7 mouse cellular contexts compared by ENCODE assay signal in the genomic region with DNA sequence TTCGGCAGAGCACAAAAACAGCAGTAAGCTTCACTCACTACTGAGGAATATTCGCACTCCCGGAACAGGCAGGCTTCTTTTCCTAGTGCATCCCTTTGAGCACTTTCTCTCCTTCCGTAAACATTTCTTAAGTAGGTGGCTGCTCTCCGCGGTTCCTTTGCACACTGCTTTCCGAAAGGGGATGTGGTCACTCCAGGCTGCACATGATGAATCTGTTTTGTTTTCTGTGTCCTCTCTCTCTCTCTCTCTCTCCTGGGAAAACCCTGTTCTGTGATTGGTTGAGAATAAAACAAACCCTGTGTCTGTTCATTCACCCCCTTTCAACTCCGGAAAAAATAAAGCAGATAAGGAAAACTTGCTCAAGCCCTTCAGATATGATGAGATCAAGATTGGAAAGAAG. TPM values are rescaled to one million over a fixed set of nuclear protein-coding genes. Genes with fewer than 3 reads are reported as not detected.
DNase-seq lines count a peak whose midpoint lies in the region; ATAC-seq lines count a peak whose summit lies in the region.

A gene (minus strand): TSS at position 243 of the 400 bp plus-strand sequence.

- H3K27me3 ChIP-seq in hindbrain, embryonic 16.5 days (replicated peaks; ENCODE audit: control insufficient read depth, insufficient read depth, low read length) = no peaks in the 10 kb centered on the region
- H3K27me3 ChIP-seq in lung, embryonic 16.5 days (ENCODE audit: control insufficient read depth, insufficient read depth, low read depth, low read length) = no peaks in the 10 kb centered on the region
- H3K27me3 ChIP-seq in splenic B cell, adult 2 months (ENCODE audit: control insufficient read depth, insufficient read depth, low read length, poor library complexity, severe bottlenecking) = no peaks in the 10 kb centered on the region

- no peak within 1 kb of the TSS for H3K27ac ChIP-seq in hindbrain, embryonic 16.5 days (ENCODE audit: low read depth, low read length)
- H3K27ac ChIP-seq in lung, embryonic 16.5 days (ENCODE audit: low read length) = peak within 1 kb of the TSS; percentile 30; the same call in 1 of the 2 replicates

- no peaks in the 10 kb centered on the region for H3K36me3 ChIP-seq in hindbrain, embryonic 16.5 days (ENCODE audit: control insufficient read depth, insufficient read depth, low read length)
- H3K36me3 ChIP-seq in lung, embryonic 16.5 days (ENCODE audit: control insufficient read depth, insufficient read depth, low read length) = no peaks in the 10 kb centered on the region
- no peaks in the 10 kb centered on the region for H3K36me3 ChIP-seq in splenic B cell, adult 2 months (ENCODE audit: control insufficient read depth, insufficient read depth, low read length, poor library complexity, severe bottlenecking)

- H3K9me3 ChIP-seq in hindbrain, embryonic 16.5 days (ENCODE audit: control insufficient read depth, low read length) = no peaks in the 10 kb centered on the region
- no peaks in the 10 kb centered on the region for H3K9me3 ChIP-seq in lung, embryonic 16.5 days (ENCODE audit: control insufficient read depth, low read length)

- ATAC-seq in hindbrain, embryonic 16.5 days = no peak
- peak; percentile 70 for ATAC-seq in lung, embryonic 16.5 days (ENCODE audit: low read depth)

- H3K9ac ChIP-seq in hindbrain, embryonic 16.5 days (ENCODE audit: low read depth, low read length) = no peak within 1 kb of the TSS
- H3K9ac ChIP-seq in lung, embryonic 16.5 days (ENCODE audit: low read length) = peak within 1 kb of the TSS; percentile 31; the same call in 1 of the 2 replicates

- H3K4me3 ChIP-seq in hindbrain, embryonic 16.5 days (ENCODE audit: low read length) = peak within 1 kb of the TSS; percentile 32
- peak within 1 kb of the TSS; percentile 38 for H3K4me3 ChIP-seq in lung, embryonic 16.5 days (ENCODE audit: low read length)

- 16% methylated on average over 8 of the region's 8 CpGs for WGBS in hindbrain, embryonic 16.5 days
- 3% methylated on average over 8 of the region's 8 CpGs for WGBS in lung, embryonic 16.5 days

- H3K4me1 ChIP-seq in hindbrain, embryonic 16.5 days (ENCODE audit: control insufficient read depth, insufficient read depth, low read depth, low read length) = peaks cover 3% of the 10 kb centered on the region; the same call in 1 of the 2 replicates
- H3K4me1 ChIP-seq in lung, embryonic 16.5 days (replicated peaks; ENCODE audit: control insufficient read depth, insufficient read depth, low read length) = 0 out of 2 replicates have a peak, but pooled peaks cover 2% of the 10 kb centered on the region

- DNase-seq in urinary bladder, postnatal 14 days (ENCODE audit: low spot score) = peak; percentile 36
- DNase-seq in urinary bladder, postnatal 10 days (ENCODE audit: low spot score) = no peak
- peak; percentile 5 for DNase-seq in forelimb bud, embryonic 11.5 days (ENCODE audit: low read depth, low spot score)
- DNase-seq in splenic B cell, adult 2 months (ENCODE audit: low read depth, low spot score) = peak; percentile 14
- DNase-seq in layer of hippocampus, adult 18-20 months (ENCODE audit: low spot score in 2 of 2) = no peak

- peak within 1 kb of the TSS; percentile 53 for H3K4me2 ChIP-seq in hindbrain, embryonic 16.5 days (ENCODE audit: low read length)
- peak within 1 kb of the TSS; percentile 40 for H3K4me2 ChIP-seq in lung, embryonic 16.5 days (ENCODE audit: low read depth, low read length)

RNA-seq across cellular contexts. Expression of the gene that starts here (rescaled TPM):
- polyA plus RNA-seq in hindbrain, embryonic 16.5 days (2015; fragmentation: Nextera tagmentation; extraction: Ambion mirVana) = 0.32 and 0.48 TPM in 2 replicates
- 1.6 and 2.0 TPM in 2 replicates for polyA plus RNA-seq in lung, embryonic 16.5 days (2015; fragmentation: Nextera tagmentation; extraction: Ambion mirVana)
- total RNA-seq in layer of hippocampus, adult 18-20 months (2021) = 1 to 10 TPM; 1.8 to 2.2 TPM

Comparison
In these comparisons a context has a peak if more than half of its experiments do, and no peak if none do; other contexts are left out.
1. DNase-seq: peak in urinary bladder, postnatal 14 days (single experiment), forelimb bud, embryonic 11.5 days (single experiment) and splenic B cell, adult 2 months (single experiment); none in urinary bladder, postnatal 10 days (single experiment) and layer of hippocampus, adult 18-20 months (0 of 2).